Mouse (Mus musculus) kidney, adult 18-20 months (tissue): ENCODE measurements around the gene Ugt3a1.
"Not testable (repeated sequence)": the region's sequence is repeated elsewhere in the genome, so short reads cannot be mapped to it uniquely, and the experiment has no call there.

Experiments used
- DNase-seq: peaks from one replicate; pipeline ENCODE4 v3.0.0; 2021

Ugt3a1 gene

DNA sequence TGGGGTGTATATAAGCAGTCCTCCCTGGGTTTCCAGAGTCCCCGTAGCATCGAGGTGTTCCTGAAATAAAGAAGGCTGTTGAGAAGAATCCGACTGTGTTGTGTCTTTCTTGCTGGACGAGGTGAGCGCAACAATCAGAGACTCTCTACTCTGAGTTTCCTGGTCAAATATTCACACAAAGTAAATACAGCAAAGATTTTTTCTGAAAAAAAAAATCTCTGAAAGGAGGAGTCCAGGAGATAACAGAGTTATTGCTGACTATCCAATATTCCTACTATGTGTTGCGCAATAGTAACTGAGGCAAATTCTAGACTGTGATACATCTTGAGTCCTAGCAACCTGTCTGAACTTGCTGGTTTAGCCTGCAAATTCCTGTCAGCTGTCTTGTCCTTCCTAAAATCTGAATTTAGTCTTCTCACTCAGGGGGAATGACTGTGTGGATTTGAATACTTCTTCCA is at the start of gene Ugt3a1:
Gene Ugt3a1, plus strand, starts transcription at position 51 of the 458 bp plus-strand sequence.
- no peak for DNase-seq

DNA sequence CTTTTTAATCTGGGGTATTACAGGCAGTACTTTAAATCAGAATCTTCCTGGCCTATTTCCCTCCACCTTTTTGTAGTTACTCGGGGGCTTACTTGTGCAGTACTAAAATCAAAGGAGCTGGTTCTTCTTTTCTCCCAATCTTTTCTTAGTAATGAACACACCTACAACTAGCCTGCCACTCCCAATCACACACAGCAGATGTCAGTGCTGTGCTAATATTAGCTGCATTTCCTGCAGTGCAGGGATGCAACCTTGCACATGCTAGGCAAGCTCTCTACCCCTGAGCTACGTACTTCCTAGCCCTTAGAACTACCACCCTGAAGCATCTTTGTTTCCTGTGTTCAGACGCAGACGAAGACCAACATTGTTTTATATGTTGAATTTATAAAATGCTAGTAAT is 45.8 kb upstream of the Ugt3a1 start:
- DNase-seq, result not testable (repeated sequence)

GRCm38 (mm10) chr15:9246345-9246744 is 30.3 kb upstream of the Ugt3a1 start:
- DNase-seq, result no peak

DNA sequence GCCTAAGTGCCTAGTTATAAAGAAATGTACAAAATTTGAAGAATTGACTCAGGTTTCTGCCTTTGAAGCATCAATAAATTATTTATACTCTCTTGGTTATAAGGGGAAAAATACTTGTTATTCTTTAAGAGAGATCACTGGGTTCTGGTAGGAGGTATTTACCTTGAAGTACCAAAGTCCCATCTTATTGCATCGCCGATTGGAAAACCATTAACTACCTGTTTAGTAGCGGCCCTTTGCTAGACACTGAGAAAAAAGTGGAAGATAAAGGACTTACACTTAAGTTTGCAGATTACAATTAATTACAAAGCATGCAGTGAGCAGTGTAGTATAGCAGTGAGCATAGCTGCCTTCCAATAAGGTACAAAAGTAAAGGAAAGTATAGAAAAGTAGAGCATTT is 23.8 kb upstream of the Ugt3a1 start:
- no peak for DNase-seq

- no peak for DNase-seq
These were observed 16.1 kb upstream of the Ugt3a1 start for GRCm38 (mm10) chr15:9260621-9261020.

DNA sequence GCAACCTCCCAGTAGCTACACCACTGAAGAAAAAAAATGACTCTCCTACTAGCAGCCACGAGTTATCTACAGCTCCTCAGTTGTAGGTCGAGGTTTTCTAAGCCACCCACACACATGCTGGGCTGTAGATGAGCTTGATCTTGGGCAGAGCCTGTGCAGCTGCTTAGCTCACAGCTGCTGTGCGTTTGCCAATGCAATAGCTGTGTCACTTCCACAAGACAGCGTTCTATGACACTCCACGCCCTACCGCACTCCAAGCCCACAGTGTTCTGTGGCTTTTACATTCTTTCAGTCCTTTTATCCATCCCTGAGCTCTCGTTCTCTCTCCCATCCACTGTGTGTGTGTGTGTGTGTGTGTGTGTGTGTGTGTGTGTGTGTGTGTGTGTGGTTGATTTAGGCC is 4.8 kb upstream of the Ugt3a1 start:
- DNase-seq, result no peak

GRCm38 (mm10) chr15:9279026-9279425 is 2.3 kb downstream of the Ugt3a1 start:
- peak; percentile 27 for DNase-seq

GRCm38 (mm10) chr15:9279596-9279995 is 2.9 kb downstream of the Ugt3a1 start:
- DNase-seq, result peak; percentile 35

DNA sequence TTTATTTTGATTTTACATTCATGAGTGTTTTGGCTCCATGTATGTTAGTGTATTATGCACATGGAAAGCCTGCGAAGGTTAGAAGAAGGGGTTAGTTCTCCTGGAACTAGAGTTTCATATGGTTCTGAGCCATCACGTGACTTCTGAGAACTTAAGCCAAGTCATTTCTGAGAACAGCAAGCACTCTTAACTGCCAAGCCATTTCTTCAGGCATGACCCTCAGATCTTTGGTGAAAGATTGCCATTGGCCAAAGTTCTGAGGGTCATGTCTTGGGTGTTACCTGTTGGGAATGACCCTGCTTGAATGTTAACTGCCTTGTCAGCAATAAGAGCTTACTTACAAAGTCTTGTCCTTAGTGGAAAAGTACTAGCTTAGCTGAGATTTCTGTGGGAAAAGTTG is 6.5 kb downstream of the Ugt3a1 start:
- no peak for DNase-seq

DNA sequence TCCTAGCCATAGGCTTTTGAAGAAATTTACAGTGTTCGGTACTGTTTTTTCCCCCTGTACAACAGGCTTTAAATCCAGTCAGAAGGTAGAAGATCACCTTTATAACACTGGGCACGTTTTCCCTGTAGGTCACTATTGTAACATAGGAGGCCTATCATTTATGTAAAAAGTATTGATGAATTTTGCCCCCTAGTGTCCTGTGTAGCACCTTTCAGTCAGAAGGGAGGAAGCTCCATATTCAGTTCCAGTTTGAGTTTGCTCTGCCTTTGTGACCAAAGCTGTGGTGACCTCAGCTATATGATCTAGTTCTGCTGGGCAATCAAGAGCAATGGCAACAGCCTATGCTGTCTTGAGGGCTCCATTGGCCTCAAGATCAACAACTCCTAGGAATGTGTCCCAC is 13.0 kb downstream of the Ugt3a1 start:
- DNase-seq, result no peak

GRCm38 (mm10) chr15:9305978-9306692 is 29.4 kb downstream of the Ugt3a1 start:
- no peak for DNase-seq

GRCm38 (mm10) chr15:9334596-9334995 is 57.9 kb downstream of the Ugt3a1 start:
- DNase-seq, result no peak

- DNase-seq, result peak; percentile 41
These were observed 58.7 kb downstream of the Ugt3a1 start, which contains the start of gene Ugt3a2 for GRCm38 (mm10) chr15:9335341-9335740. Gene Ugt3a2, plus strand, starts transcription at chr15:9335550.

DNA sequence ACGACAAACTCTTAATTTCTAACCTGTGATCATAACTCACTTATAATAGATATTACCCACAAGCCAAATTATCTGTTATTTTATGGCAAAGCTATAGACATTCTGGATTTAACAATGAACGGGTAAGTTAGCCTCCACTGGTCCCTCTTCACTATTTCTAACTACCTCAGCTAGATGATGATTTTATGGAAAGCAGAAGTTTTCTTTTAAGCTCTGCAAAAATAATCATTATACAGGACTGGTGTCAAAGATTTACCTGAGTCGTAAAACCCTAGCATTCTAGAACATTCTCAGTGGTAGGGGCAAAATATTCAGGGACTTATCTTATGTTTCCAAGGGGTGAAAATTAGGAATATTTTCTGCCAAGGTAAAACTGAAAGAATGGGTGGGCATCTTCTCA is 59.9 kb downstream of the Ugt3a1 start:
- no peak for DNase-seq

- DNase-seq, result peak; percentile 40
These were observed 60.3 kb downstream of the Ugt3a1 start for GRCm38 (mm10) chr15:9337021-9337420.

DNA sequence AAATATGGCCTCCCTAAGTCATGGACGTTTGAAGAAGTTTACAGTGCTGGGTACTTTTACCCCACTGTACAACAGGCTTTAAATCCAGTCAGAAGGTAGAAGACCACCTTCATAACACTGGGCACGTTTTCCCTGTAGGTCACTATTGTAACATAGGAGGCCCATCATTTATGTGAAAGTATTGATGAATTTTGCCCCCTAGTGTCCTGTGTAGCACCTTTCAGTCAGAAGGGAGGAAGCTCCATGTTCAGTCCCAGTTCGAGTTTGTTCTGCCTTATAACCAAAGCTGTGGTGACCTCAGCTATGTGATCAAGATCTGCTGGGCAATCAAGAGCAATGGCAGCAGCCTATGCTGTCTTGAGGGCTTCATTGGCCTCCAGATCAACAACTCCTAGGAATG is 72.1 kb downstream of the Ugt3a1 start:
- DNase-seq, result no peak

DNA sequence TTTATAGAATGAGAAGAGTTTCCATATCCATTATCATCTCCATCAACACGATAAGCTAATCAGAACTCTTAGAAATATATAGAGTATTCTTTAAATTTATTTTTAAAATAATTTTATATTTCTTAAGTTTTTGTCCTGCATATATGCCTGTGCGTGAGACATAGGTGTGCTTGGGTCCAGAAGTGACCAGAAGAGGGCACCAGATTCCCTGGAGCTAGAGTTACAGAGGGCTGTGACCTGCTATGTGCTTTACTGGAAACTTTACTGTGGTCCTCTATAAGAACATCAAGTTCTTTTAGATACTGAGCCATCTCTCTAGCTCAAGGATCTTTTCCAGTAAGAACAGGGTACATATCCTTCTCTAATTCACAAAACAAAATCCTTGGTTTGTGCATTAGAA is 86.1 kb downstream of the Ugt3a1 start:
- no peak for DNase-seq
